Mouse (Mus musculus): ENCODE data around the gene Rbm8a.
A peak's percentile ranks its signal among the peaks of the same experiment; 100 is the strongest.
"Not testable (repeated sequence)": the region's sequence is repeated elsewhere in the genome, so short reads cannot be mapped to it uniquely, and the experiment has no call there.

Gene Rbm8a

GRCm38 (mm10) chr3:96606007-96606406 is 23.7 kb upstream of the Rbm8a start:
- not testable (repeated sequence) for DNase-seq

- no peak for DNase-seq
Measured at GRCm38 (mm10) chr3:96606618-96607017, 23.1 kb upstream of the Rbm8a start.

GRCm38 (mm10) chr3:96617941-96618340 is 11.8 kb upstream of the Rbm8a start:
- DNase-seq = no peak

GRCm38 (mm10) chr3:96623201-96623600 is 6.5 kb upstream of the Rbm8a start:
- no peak for DNase-seq

- DNase-seq = no peak
Measured at GRCm38 (mm10) chr3:96632058-96632457, 2.3 kb downstream of the Rbm8a start.

- no peak for DNase-seq
Measured at GRCm38 (mm10) chr3:96634015-96634414, 4.3 kb downstream of the Rbm8a start.

- DNase-seq = peak; percentile 85
Measured at GRCm38 (mm10) chr3:96634928-96635879, 5.5 kb downstream of the Rbm8a start, which contains the start of the genes Pex11b and Gm42957. Pex11b (plus strand) TSS chr3:96635376. Gm42957 (plus strand) TSS chr3:96635474.

- no peak for DNase-seq
Measured at GRCm38 (mm10) chr3:96635906-96636305, 6.2 kb downstream of the Rbm8a start.

GRCm38 (mm10) chr3:96636448-96636847 is 6.7 kb downstream of the Rbm8a start:
- DNase-seq = no peak

GRCm38 (mm10) chr3:96639219-96639618 is 9.5 kb downstream of the Rbm8a start:
- peak; percentile 35 for DNase-seq

- DNase-seq = no peak
Measured at GRCm38 (mm10) chr3:96645018-96645649, 15.4 kb downstream of the Rbm8a start, which contains the start of gene Itga10. Itga10 (plus strand) TSS chr3:96645584.

GRCm38 (mm10) chr3:96647365-96647764 is 17.6 kb downstream of the Rbm8a start:
- no peak for DNase-seq

GRCm38 (mm10) chr3:96660901-96661300 is 31.2 kb downstream of the Rbm8a start:
- no peak for DNase-seq

- DNase-seq = no peak
Measured at GRCm38 (mm10) chr3:96662731-96663316, 33.1 kb downstream of the Rbm8a start.

- peak; percentile 72 for DNase-seq
Measured at GRCm38 (mm10) chr3:96663432-96664239, 33.9 kb downstream of the Rbm8a start.

GRCm38 (mm10) chr3:96665732-96666363 is 36.1 kb downstream of the Rbm8a start:
- not testable (repeated sequence) for DNase-seq

- no peak for DNase-seq
Measured at GRCm38 (mm10) chr3:96666916-96667315, 37.2 kb downstream of the Rbm8a start.

GRCm38 (mm10) chr3:96667316-96667715 is 37.6 kb downstream of the Rbm8a start:
- no peak for DNase-seq

- no peak for DNase-seq
Measured at GRCm38 (mm10) chr3:96668424-96669067, 38.8 kb downstream of the Rbm8a start.

GRCm38 (mm10) chr3:96669727-96670468 is 40.2 kb downstream of the Rbm8a start, which contains the start of gene Ankrd35:
Ankrd35 (plus strand) TSS chr3:96670131.
- DNase-seq = peak; percentile 63

GRCm38 (mm10) chr3:96671519-96671918 is 41.8 kb downstream of the Rbm8a start:
- DNase-seq = no peak
